Mouse (Mus musculus): ENCODE measurements around the gene B3glct. TPM values are rescaled to one million over a fixed set of nuclear protein-coding genes. Genes with fewer than 3 reads are reported as not detected.

The B3glct gene
- polyA plus RNA-seq, 1 experiment: 8.3 TPM

DNA sequence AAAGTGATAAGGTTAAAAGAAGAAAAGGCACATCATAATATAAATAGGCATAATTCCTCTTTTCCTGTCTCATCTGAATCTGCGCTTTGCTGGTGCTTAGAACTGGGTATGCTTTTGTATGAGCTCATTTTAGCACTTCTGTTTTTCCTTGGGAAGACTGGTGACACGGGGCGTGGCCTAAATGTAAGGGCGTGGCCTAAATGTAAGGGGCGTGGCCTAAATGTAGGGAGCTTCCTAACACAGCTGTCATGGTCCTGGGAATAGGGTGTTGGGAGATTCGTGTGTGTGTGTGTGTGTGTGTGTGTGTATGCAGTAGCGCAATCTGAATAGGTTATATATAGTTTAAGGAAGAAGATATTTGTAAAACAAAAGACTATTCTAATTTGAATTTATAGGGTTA lies 62.1 kb downstream of the B3glct start:
- H3K27me3 ChIP-seq (ENCODE audit: control insufficient read depth, insufficient read depth, low read length): no peaks in the 10 kb centered on the region
- no peak for TF ChIP-seq CTCF (IDR thresholded peaks at IDR 0.05; ENCODE audit: borderline replicate concordance, insufficient read depth, low read depth, low read length)
- no peak for TF ChIP-seq POLR2A (IDR thresholded peaks at IDR 0.05; ENCODE audit: borderline replicate concordance, insufficient read depth, low read length)
- no peak overlapping the region for H3K4me3 ChIP-seq (replicated peaks; ENCODE audit: insufficient read depth, low read depth, low read length)
- WGBS: 91% methylated on average over 7 of the region's 7 CpGs
- H3K27ac ChIP-seq (ENCODE audit: insufficient read depth, low read length): no peak overlapping the region
- no peak for DNase-seq
- no peaks in the 10 kb centered on the region for H3K4me1 ChIP-seq (ENCODE audit: control insufficient read depth, insufficient read depth, low read length)

DNA sequence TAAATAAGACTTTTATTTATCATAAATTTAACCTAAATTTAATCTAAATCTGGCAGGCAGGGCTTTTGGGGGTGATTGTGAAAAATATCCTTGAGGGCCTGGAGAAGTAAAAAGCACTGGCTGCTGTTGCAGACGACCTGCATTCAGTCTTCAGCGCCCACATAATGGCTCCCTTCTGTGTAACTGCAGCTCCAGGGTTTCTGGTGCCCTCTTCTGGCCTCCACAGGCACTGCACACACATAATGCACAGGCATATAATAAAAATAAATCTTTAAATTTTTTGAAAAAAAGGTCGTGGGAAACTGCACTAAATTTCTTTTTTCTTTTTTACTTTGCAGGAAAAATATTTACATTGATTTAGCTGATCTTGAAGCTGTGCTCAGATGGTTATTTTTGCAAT lies 62.7 kb downstream of the B3glct start:
- Histone ChIP-seq H3K27me3 (ENCODE audit: control insufficient read depth, insufficient read depth, low read length) (no peaks in the 10 kb centered on the region), H3K4me3 (replicated peaks; ENCODE audit: insufficient read depth, low read depth, low read length) (no peak overlapping the region), H3K27ac (ENCODE audit: insufficient read depth, low read length) (no peak overlapping the region), H3K4me1 (ENCODE audit: control insufficient read depth, insufficient read depth, low read length) (no peaks in the 10 kb centered on the region)
- DNase-seq: no peak
- WGBS: 85% methylated on average over 3 of the region's 3 CpGs
- no peak for TF ChIP-seq POLR2A (IDR thresholded peaks at IDR 0.05; ENCODE audit: borderline replicate concordance, insufficient read depth, low read length)
- no peak for TF ChIP-seq CTCF (IDR thresholded peaks at IDR 0.05; ENCODE audit: borderline replicate concordance, insufficient read depth, low read depth, low read length)

DNA sequence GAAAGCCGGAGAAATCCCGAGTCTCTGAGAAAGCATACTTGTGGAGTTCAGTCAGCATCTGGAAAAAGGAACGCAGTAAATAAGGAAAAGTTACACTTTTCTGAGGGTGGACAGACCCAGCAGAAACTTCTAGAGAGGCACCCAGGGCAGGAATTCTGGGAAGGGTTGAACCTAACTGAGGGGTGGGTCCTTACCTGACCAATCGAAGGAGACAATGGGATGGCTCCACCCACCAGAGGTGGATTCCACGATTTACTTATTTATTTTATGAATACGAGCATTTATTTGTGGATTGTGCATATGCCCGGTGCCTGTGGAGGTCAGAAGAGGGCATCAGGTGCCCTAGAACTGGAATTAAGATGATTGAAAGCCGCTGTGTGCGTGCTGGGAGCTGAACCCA lies 64.3 kb downstream of the B3glct start:
- DNase-seq: no peak
- WGBS: 95% methylated on average over 9 of the region's 9 CpGs
- no peak overlapping the region for H3K4me3 ChIP-seq (replicated peaks; ENCODE audit: insufficient read depth, low read depth, low read length)
- TF ChIP-seq POLR2A (IDR thresholded peaks at IDR 0.05; ENCODE audit: borderline replicate concordance, insufficient read depth, low read length) (no peak), CTCF (IDR thresholded peaks at IDR 0.05; ENCODE audit: borderline replicate concordance, insufficient read depth, low read depth, low read length) (no peak)
- no peaks in the 10 kb centered on the region for H3K27me3 ChIP-seq (ENCODE audit: control insufficient read depth, insufficient read depth, low read length)
- no peak overlapping the region for H3K27ac ChIP-seq (ENCODE audit: insufficient read depth, low read length)
- no peaks in the 10 kb centered on the region for H3K4me1 ChIP-seq (ENCODE audit: control insufficient read depth, insufficient read depth, low read length)

DNA sequence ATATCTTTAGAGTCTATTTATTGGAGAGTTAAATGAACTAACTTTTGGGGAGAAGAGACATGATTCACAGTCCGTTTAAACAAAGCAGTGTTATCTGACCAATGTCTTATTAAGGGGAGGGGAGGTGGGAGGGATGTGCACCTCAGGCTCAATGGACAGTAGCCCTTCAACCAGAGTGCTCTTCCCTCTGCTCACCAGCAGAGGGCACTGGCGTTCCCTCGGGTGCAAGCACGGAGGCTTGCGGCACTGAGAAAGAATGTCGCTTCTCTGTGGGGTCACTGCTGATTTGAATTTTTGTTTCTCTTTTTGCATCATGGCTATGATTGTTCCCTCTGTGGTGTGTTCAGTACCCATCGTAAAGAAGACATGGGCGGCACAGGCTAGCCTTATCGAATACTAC lies 67.0 kb downstream of the B3glct start:
- Histone ChIP-seq H3K4me3 (replicated peaks; ENCODE audit: insufficient read depth, low read depth, low read length) (no peak overlapping the region), H3K4me1 (ENCODE audit: control insufficient read depth, insufficient read depth, low read length) (no peaks in the 10 kb centered on the region), H3K27ac (ENCODE audit: insufficient read depth, low read length) (no peak overlapping the region), H3K27me3 (ENCODE audit: control insufficient read depth, insufficient read depth, low read length) (no peaks in the 10 kb centered on the region)
- WGBS: 94% methylated on average over 9 of the region's 9 CpGs
- TF ChIP-seq POLR2A (IDR thresholded peaks at IDR 0.05; ENCODE audit: borderline replicate concordance, insufficient read depth, low read length) (no peak), CTCF (IDR thresholded peaks at IDR 0.05; ENCODE audit: borderline replicate concordance, insufficient read depth, low read depth, low read length) (no peak)
- no peak for DNase-seq

DNA sequence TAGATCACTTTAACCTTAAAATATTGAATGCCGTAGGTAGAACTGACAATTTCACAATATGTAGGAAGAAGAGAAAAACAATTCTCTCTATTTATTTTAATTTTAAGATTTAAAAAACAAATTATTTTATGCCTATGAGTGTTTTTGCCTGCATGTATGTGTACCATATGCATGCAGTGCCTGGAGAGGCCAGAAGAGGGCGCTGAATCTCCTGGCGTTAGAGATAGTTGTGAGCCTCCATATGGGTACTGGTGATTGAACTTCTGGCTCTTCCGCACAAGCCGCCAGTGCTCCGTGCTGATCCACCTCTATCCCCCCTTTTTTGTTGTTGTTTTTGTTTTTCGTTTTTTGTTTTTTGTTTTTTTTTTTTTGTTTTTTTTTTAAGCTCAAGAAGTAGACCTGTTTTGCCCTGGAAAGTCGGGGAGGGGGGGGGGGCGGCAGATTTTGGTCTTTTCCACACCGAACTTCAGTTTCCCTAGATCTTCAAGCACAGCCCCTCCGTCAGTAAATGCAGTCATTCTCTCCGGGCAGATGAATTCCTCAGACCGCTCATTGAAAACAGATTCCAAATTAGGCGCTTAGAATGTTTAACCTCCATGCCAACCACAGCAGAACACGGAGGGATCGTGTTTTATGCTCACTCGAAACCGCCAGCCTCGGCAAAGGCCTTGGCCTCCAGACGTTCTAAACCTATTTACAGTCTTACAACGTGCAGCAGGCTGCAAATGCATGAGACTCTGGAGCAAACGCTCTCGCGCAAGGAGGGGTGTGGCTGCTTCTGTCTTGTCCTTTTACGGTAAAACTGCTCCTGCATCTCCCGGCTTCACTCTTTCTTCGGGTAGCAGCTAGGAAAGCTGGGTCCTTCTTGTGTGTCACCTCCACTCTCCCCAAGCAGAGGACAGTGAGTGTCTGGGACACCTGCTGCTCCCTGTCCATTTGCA lies 70.9 kb downstream of the B3glct start:
- H3K27me3 ChIP-seq (ENCODE audit: control insufficient read depth, insufficient read depth, low read length): no peaks in the 10 kb centered on the region
- H3K27ac ChIP-seq (ENCODE audit: insufficient read depth, low read length): no peak overlapping the region
- no peak for TF ChIP-seq POLR2A (IDR thresholded peaks at IDR 0.05; ENCODE audit: borderline replicate concordance, insufficient read depth, low read length)
- no peak for TF ChIP-seq CTCF (IDR thresholded peaks at IDR 0.05; ENCODE audit: borderline replicate concordance, insufficient read depth, low read depth, low read length)
- H3K4me1 ChIP-seq (ENCODE audit: control insufficient read depth, insufficient read depth, low read length): no peaks in the 10 kb centered on the region
- WGBS: 90% methylated on average over 27 of the region's 27 CpGs
- no peak for DNase-seq
- no peak overlapping the region for H3K4me3 ChIP-seq (replicated peaks; ENCODE audit: insufficient read depth, low read depth, low read length)

DNA sequence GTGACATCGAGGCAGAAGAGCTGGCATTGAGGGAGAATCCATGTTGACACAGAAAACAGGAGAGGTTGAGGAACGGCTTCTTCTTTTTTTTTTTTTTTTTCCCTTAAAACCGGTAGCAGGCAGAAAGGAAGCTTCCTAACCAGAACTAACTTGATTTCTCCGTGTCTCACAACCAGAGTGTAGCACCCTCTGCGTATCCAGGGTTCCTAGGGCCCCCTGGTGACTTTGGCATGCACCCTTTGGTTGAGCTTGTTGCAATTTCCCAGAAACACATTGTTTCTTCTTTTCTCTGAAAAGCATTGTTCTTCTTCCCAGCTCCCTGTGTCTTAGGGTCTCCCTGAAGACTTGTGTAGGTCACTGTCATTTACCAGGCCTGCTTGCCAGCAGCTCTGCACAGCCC lies 73.8 kb downstream of the B3glct start:
- H3K4me3 ChIP-seq (replicated peaks; ENCODE audit: insufficient read depth, low read depth, low read length): no peak overlapping the region
- no peak for DNase-seq
- no peak overlapping the region for H3K27ac ChIP-seq (ENCODE audit: insufficient read depth, low read length)
- WGBS: 39% methylated on average over 5 of the region's 5 CpGs
- no peaks in the 10 kb centered on the region for H3K27me3 ChIP-seq (ENCODE audit: control insufficient read depth, insufficient read depth, low read length)
- no peaks in the 10 kb centered on the region for H3K4me1 ChIP-seq (ENCODE audit: control insufficient read depth, insufficient read depth, low read length)
- TF ChIP-seq POLR2A (IDR thresholded peaks at IDR 0.05; ENCODE audit: borderline replicate concordance, insufficient read depth, low read length) (no peak), CTCF (IDR thresholded peaks at IDR 0.05; ENCODE audit: borderline replicate concordance, insufficient read depth, low read depth, low read length) (no peak)

DNA sequence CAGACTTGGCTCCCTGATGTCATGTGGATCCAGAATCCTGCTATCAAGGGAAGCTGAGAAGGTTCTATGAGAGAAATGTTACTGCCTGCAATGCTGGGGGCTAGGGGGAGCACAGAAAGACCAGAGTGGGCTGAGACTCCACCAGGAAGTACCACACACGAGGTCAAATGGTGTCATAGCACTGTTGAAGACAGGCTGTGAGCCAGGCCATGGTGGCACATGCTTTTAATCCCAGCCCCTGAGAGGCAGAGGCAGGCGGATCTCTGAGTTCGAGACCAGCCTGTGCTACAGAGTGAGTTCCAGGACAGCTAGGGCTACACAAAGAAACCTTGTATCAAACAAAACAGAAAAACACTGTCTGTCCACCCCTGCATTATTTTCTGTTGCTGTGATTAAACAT lies 75.0 kb downstream of the B3glct start:
- 89% methylated on average over 3 of the region's 3 CpGs for WGBS
- Histone ChIP-seq H3K4me3 (replicated peaks; ENCODE audit: insufficient read depth, low read depth, low read length) (no peak overlapping the region), H3K4me1 (ENCODE audit: control insufficient read depth, insufficient read depth, low read length) (no peaks in the 10 kb centered on the region), H3K27ac (ENCODE audit: insufficient read depth, low read length) (no peak overlapping the region), H3K27me3 (ENCODE audit: control insufficient read depth, insufficient read depth, low read length) (no peaks in the 10 kb centered on the region)
- no peak for DNase-seq
- TF ChIP-seq CTCF (IDR thresholded peaks at IDR 0.05; ENCODE audit: borderline replicate concordance, insufficient read depth, low read depth, low read length): no peak
- TF ChIP-seq POLR2A (IDR thresholded peaks at IDR 0.05; ENCODE audit: borderline replicate concordance, insufficient read depth, low read length): no peak

DNA sequence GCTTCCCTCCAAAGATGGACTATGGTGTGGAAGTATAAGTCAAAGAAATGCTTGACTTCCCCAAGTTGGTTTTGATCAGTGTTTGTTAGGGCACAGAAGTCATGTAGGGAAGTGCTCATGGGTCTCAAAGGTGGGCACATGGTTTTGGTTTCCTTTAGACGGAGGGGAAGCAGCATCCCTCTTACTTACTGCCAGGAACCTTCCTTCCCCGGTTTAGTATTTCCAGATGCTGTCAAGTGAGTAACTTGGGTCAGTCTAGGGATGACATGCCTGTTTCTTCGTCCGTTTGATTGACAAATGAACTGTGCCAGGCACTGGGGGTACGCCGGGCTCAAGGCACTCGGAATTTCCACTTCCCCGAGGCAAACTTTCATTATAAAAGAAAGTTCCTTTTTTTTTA lies 89.1 kb downstream of the B3glct start:
- TF ChIP-seq POLR2A (IDR thresholded peaks at IDR 0.05; ENCODE audit: borderline replicate concordance, insufficient read depth, low read length): no peak
- TF ChIP-seq CTCF (IDR thresholded peaks at IDR 0.05; ENCODE audit: borderline replicate concordance, insufficient read depth, low read depth, low read length): no peak
- Histone ChIP-seq H3K27me3 (ENCODE audit: control insufficient read depth, insufficient read depth, low read length) (no peaks in the 10 kb centered on the region), H3K4me3 (replicated peaks; ENCODE audit: insufficient read depth, low read depth, low read length) (no peak overlapping the region), H3K27ac (ENCODE audit: insufficient read depth, low read length) (no peak overlapping the region), H3K4me1 (ENCODE audit: control insufficient read depth, insufficient read depth, low read length) (no peaks in the 10 kb centered on the region)
- no peak for DNase-seq
- 79% methylated on average over 8 of the region's 8 CpGs for WGBS
